Mouse (Mus musculus) gastrocnemius, postnatal 14 days (tissue): ENCODE results near the gene Cmtm2b. TPM values are rescaled to one million over a fixed set of nuclear protein-coding genes. Genes with fewer than 3 reads are reported as not detected.

Experiments
- DNase-seq: peaks from one replicate; pipeline ENCODE4 v3.0.0; 2021; ENCODE audit warnings: mixed read lengths
- intact Hi-C: fragments of 180-260 bp; cut with DNase I; formaldehyde crosslinking; loops from one replicate; pipeline ENCODE4 v1.15.1; 2025; ENCODE audit warnings: low total_unique reads
- total RNA-seq, 2 experiments: library from RNA; stranded (reverse); gene quantifications; 2 replicates each; pipeline ENCODE4 v1.2.3; 2021

Gene Cmtm2b
- total RNA-seq, 2 experiments from 2014 or later: not detected

GRCm38 (mm10) chr8:104374864-104375846 lies 53.1 kb downstream of the Cmtm2b start:
- DNase-seq: no peak
- intact Hi-C loops: no loop called here

GRCm38 (mm10) chr8:104375959-104376358 lies 53.9 kb downstream of the Cmtm2b start:
- DNase-seq: no peak
- intact Hi-C loops: no loop called here

DNA sequence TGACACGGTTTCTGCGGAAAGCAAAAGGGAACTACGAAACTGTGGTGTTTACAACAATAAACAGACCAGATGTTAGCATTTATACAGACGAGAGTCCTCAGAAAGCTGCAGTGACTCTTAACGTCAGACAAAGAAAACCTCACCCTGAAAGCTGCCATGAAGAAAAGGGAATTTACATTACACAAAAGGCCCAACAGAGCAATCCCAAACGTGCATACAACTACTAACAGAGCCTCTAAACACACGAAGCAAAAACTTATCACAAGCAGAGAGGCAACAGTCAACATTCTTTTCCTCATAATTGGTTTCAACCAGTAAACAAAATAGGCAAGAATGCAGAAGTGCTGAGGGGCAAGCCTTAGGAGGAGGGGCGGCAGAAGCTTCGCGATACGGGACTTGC lies 54.6 kb downstream of the Cmtm2b start:
- intact Hi-C loops: no loop called here
- no peak for DNase-seq

DNA sequence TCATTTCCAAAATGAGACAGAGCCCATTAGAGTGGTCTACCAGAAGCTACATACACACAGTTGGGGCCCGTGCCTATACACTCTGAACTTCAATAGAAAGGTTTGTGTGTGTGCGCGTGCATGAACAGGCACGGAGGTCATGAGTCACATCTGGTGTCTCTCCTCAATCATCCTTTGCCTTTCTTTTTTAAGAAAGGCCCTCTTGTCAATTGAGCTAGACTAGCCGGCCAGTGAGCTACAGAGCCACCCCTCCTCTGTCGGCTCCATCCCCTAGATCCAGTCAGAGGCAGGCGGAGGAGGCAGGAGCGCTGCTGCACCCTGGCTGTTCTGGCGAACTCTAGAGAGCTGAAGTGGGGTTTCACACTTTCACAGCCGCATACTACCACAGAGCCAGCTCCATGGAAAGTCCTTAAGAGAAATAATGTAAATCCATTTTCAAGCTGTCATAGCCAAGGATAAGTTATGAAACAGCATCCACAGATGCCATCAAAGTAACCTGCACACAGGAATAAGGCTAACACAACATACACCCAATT lies 57.3 kb downstream of the Cmtm2b start:
- intact Hi-C loops: no loop called here
- no peak for DNase-seq

DNA sequence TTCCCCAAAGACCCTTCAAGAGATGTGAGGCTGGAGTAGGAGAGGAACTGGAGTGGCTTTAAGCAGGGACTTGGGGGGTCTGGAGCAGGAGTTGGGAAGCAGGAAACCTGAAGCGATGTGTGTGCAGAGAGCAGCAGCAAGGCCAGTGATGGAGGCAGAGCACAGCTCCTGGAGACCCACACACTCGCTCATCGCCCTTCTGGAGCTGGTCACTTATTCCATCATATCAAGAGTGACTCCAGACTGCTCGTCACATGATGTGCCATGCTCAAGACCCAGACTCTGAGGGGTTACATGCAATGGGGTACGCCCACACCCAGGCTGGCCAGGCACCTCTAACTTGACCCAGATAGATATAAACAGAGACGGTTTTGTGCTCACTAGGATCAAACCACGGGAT lies 58.2 kb downstream of the Cmtm2b start:
- DNase-seq: no peak
- intact Hi-C loops: no loop called here

Other genes starting within 250 kb of the Cmtm2b start
- gene Cdh5, start 220.6 kb upstream of the Cmtm2b start, total RNA-seq: 100 to 1,000 TPM; 134 to 136 TPM
- under 1 TPM; 0.53 to 0.90 TPM for gene Bean1, start 151.8 kb upstream of the Cmtm2b start, total RNA-seq
- 1 to 10 TPM; 3.7 to 4.7 TPM for gene Tk2, start 73.7 kb upstream of the Cmtm2b start, total RNA-seq
- 1 to 10 TPM; 3.5 to 5.0 TPM for gene Cklf, start 71.4 kb upstream of the Cmtm2b start, total RNA-seq
- gene Cmtm2a, start 29.0 kb upstream of the Cmtm2b start, total RNA-seq: not detected
- gene Gm45711, start 12.1 kb upstream of the Cmtm2b start, total RNA-seq: not detected
- gene Cmtm1, start 12.1 kb upstream of the Cmtm2b start, total RNA-seq: not detected
- not detected for gene Gm11020, start 663 bp upstream of the Cmtm2b start, total RNA-seq
- gene Cmtm3, start 17.2 kb downstream of the Cmtm2b start, total RNA-seq: 10 to 100 TPM; 15.2 to 21.7 TPM
- 1 to 10 TPM; 4.7 to 4.8 TPM for gene Cmtm4, start 73.6 kb downstream of the Cmtm2b start, total RNA-seq
- gene Dync1li2, start 120.8 kb downstream of the Cmtm2b start, total RNA-seq: 100 to 1,000 TPM in 1 of 2 experiments, 10 to 100 TPM in 1; 99.3 to 104 TPM
- under 1 TPM in 1 of 2 experiments, not detected in 1; 0.06 TPM for gene Terb1, start 187.7 kb downstream of the Cmtm2b start, total RNA-seq
- gene Nae1, start 212.4 kb downstream of the Cmtm2b start, total RNA-seq: 10 to 100 TPM; 20.4 to 24.5 TPM
- gene Car7, start 212.5 kb downstream of the Cmtm2b start, total RNA-seq: 1 to 10 TPM; 1.0 to 1.1 TPM